Comparison of ENCODE assay signal across 8 mouse cellular contexts in the genomic region with DNA sequence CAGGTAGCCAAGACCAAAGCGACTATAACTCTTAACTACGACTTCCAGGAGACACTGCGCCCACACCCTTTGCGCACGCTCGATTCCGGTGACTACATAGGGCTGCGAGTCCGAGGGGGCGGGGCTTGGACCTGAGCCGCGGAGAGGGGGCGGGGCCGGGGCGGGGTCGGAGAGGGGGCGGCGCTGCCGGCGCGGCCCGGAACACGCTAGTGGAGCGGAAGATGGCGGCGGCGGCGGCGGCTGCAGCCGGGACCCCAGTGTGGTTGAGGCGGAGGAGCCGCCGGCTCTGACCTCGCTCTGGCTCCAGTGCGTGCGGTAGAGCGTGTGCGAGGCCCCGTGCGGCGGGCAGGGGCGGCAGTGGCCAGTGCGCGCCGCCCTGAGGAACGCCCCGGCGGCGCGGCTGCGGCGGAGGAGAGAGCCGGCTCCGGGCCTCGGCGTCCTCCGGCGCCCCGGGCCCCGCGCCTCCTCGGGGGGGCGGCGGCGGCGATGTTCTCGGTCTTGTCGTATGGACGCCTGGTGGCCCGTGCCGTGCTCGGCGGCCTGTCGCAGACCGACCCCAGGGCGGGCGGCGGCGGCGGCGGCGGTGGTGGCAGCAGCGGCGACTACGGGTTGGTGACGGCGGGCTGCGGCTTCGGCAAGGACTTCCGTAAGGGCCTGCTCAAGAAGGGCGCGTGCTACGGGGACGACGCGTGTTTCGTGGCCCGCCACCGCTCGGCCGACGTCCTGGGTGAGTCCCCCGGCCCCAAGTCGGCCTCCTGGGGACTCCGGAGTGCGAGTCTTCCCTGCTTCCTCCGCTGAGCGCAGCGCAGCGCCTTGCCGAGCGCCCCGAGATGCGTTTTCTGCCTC. TPM values are rescaled to one million over a fixed set of nuclear protein-coding genes. Genes with fewer than 3 reads are reported as not detected.
A peak's percentile ranks its signal among the peaks of the same experiment; 100 is the strongest.
DNase-seq lines count a peak whose midpoint lies in the region; ATAC-seq and TF ChIP-seq lines count a peak whose summit lies in the region.

A gene (plus strand): TSS at position 183 of the 846 bp plus-strand sequence.

- H3K4me2 ChIP-seq in embryonic facial prominence, embryonic 15.5 days (replicated peaks), result peak within 1 kb of the TSS; percentile 90
- peak within 1 kb of the TSS; percentile 93 for H3K4me2 ChIP-seq in kidney, embryonic 14.5 days (replicated peaks; ENCODE audit: low read depth, low read length)
- H3K4me2 ChIP-seq in limb, embryonic 15.5 days, result peak within 1 kb of the TSS; percentile 96

- peak within 1 kb of the TSS; percentile 70 for H3K27ac ChIP-seq in bone marrow, adult 2 months (ENCODE audit: control insufficient read depth, insufficient read depth, low read depth, low read length, poor library complexity)
- peak within 1 kb of the TSS; percentile 73; the same call in 1 of the 2 replicates for H3K27ac ChIP-seq in embryonic facial prominence, embryonic 15.5 days (replicated peaks)
- peak within 1 kb of the TSS; percentile 59 for H3K27ac ChIP-seq in kidney, embryonic 14.5 days (ENCODE audit: low read depth, low read length)
- peak within 1 kb of the TSS; percentile 76 for H3K27ac ChIP-seq in limb, embryonic 15.5 days

- DNase-seq in 3T3-L1 (ENCODE audit: low read depth, low spot score), result peak; percentile 87
- peak; percentile 86 to 88 for DNase-seq in heart, adult 9 months (ENCODE audit: low spot score in 2 of 2)
- peak; percentile 66 to 76 for DNase-seq in monocyte, adult 2 months (ENCODE audit: low read depth in 1 of 2, low spot score in 2 of 2)
- DNase-seq in spleen, postnatal 36 days (ENCODE audit: low spot score in 2 of 2), result peak; percentile 92 to 95

- no peak for TF ChIP-seq CTCF in bone marrow, adult 2 months (IDR thresholded peaks at IDR 0.05; ENCODE audit: control insufficient read depth, insufficient read depth, low read length)

- H3K9me3 ChIP-seq in embryonic facial prominence, embryonic 15.5 days (replicated peaks), result no peaks in the 10 kb centered on the region
- no peaks in the 10 kb centered on the region for H3K9me3 ChIP-seq in kidney, embryonic 14.5 days (ENCODE audit: control insufficient read depth, low read length)
- no peaks in the 10 kb centered on the region for H3K9me3 ChIP-seq in limb, embryonic 15.5 days

- peak; percentile 92 for ATAC-seq in embryonic facial prominence, embryonic 15.5 days (ENCODE audit: insufficient number of reproducible peaks, low FRiP score, low TSS enrichment, low read depth)
- ATAC-seq in kidney, embryonic 14.5 days (ENCODE audit: low FRiP score, low TSS enrichment), result peak; percentile 94
- peak; percentile 85 for ATAC-seq in limb, embryonic 15.5 days (ENCODE audit: insufficient number of reproducible peaks, low FRiP score, low TSS enrichment, low read depth)

- peak; percentile 46; the same call in 1 of the 2 replicates for TF ChIP-seq POLR2A in bone marrow, adult 2 months (IDR thresholded peaks at IDR 0.05; ENCODE audit: borderline replicate concordance, control insufficient read depth, low read depth, low read length)

- H3K4me3 ChIP-seq in bone marrow, adult 2 months (replicated peaks; ENCODE audit: control insufficient read depth, low read depth, low read length), result peak within 1 kb of the TSS; percentile 89
- H3K4me3 ChIP-seq in embryonic facial prominence, embryonic 15.5 days (replicated peaks), result peak within 1 kb of the TSS; percentile 95
- H3K4me3 ChIP-seq in kidney, embryonic 14.5 days (ENCODE audit: low read length), result peak within 1 kb of the TSS; percentile 97
- H3K4me3 ChIP-seq in limb, embryonic 15.5 days, result peak within 1 kb of the TSS; percentile 96

- no peaks in the 10 kb centered on the region for H3K27me3 ChIP-seq in embryonic facial prominence, embryonic 15.5 days
- no peaks in the 10 kb centered on the region for H3K27me3 ChIP-seq in kidney, embryonic 14.5 days (ENCODE audit: control insufficient read depth, insufficient read depth, low read length)
- H3K27me3 ChIP-seq in limb, embryonic 15.5 days, result no peaks in the 10 kb centered on the region

- under 1% methylated on average over 114 of the region's 114 CpGs for WGBS in bone marrow, adult 2 months
- WGBS in embryonic facial prominence, embryonic 15.5 days, result 1% methylated on average over 102 of the region's 114 CpGs
- WGBS in kidney, embryonic 14.5 days, result under 1% methylated on average over 91 of the region's 114 CpGs
- WGBS in limb, embryonic 15.5 days, result under 1% methylated on average over 85 of the region's 114 CpGs

- no peaks in the 10 kb centered on the region for H3K36me3 ChIP-seq in embryonic facial prominence, embryonic 15.5 days
- peaks cover 6% of the 10 kb centered on the region; the same call in 1 of the 2 replicates for H3K36me3 ChIP-seq in kidney, embryonic 14.5 days (ENCODE audit: control insufficient read depth, insufficient read depth, low read length)
- H3K36me3 ChIP-seq in limb, embryonic 15.5 days, result peaks cover 11% of the 10 kb centered on the region; the same call in 1 of the 2 replicates

- peaks cover 8% of the 10 kb centered on the region for H3K4me1 ChIP-seq in bone marrow, adult 2 months (ENCODE audit: control insufficient read depth, insufficient read depth, low read length)
- peaks cover 36% of the 10 kb centered on the region for H3K4me1 ChIP-seq in embryonic facial prominence, embryonic 15.5 days
- peaks cover 12% of the 10 kb centered on the region; the same call in 1 of the 2 replicates for H3K4me1 ChIP-seq in kidney, embryonic 14.5 days (ENCODE audit: control insufficient read depth, insufficient read depth, low read length)
- H3K4me1 ChIP-seq in limb, embryonic 15.5 days, result peaks cover 33% of the 10 kb centered on the region

- peak within 1 kb of the TSS; percentile 72 for H3K9ac ChIP-seq in embryonic facial prominence, embryonic 15.5 days
- peak within 1 kb of the TSS; percentile 91 for H3K9ac ChIP-seq in kidney, embryonic 14.5 days (ENCODE audit: low read depth, low read length)
- peak within 1 kb of the TSS; percentile 78 for H3K9ac ChIP-seq in limb, embryonic 15.5 days

RNA-seq across cellular contexts. Expression of the gene that starts here (rescaled TPM):
- 5.0 and 7.2 TPM in 2 replicates for polyA plus RNA-seq in bone marrow, adult 2 months (2011; ENCODE audit: insufficient read depth, insufficient read length, low replicate concordance, missing spikeins)
- polyA plus RNA-seq in embryonic facial prominence, embryonic 15.5 days (2015; fragmentation: Nextera tagmentation; extraction: Ambion mirVana), result 8.0 and 9.5 TPM in 2 replicates
- 7.9 and 10.9 TPM in 2 replicates for polyA plus RNA-seq in kidney, embryonic 14.5 days (2014; fragmentation: Nextera tagmentation; extraction: Ambion mirVana)
- polyA plus RNA-seq in limb, embryonic 15.5 days (2015; fragmentation: Nextera tagmentation; extraction: Ambion mirVana), result 6.8 and 7.9 TPM in 2 replicates

Comparison
In these comparisons a context has a peak if more than half of its experiments do, and no peak if none do; other contexts are left out.
1. Peak in every context shown above with its lines: DNase-seq, ATAC-seq, H3K4me3 ChIP-seq and H3K27ac ChIP-seq.